Mouse (Mus musculus) heart, postnatal 36 days (tissue): ENCODE measurements around the gene Gm10134. TPM values are rescaled to one million over a fixed set of nuclear protein-coding genes. Genes with fewer than 3 reads are reported as not detected.

Source experiments
- DNase-seq, 2 experiments: peaks; one replicate each; pipeline ENCODE4 v3.0.0; 2021 to 2022
- intact Hi-C: fragments of 180-260 bp; cut with DNase I; formaldehyde crosslinking; loops from one replicate; pipeline ENCODE4 v1.15.1; 2025
- total RNA-seq, 2 experiments: library from RNA; stranded (reverse); gene quantifications; 2 replicates each; pipeline ENCODE4 v1.2.3; 2021

Gm10134 gene
- total RNA-seq, 2 experiments from 2014 or later = 0.84 to 1.3 TPM

DNA sequence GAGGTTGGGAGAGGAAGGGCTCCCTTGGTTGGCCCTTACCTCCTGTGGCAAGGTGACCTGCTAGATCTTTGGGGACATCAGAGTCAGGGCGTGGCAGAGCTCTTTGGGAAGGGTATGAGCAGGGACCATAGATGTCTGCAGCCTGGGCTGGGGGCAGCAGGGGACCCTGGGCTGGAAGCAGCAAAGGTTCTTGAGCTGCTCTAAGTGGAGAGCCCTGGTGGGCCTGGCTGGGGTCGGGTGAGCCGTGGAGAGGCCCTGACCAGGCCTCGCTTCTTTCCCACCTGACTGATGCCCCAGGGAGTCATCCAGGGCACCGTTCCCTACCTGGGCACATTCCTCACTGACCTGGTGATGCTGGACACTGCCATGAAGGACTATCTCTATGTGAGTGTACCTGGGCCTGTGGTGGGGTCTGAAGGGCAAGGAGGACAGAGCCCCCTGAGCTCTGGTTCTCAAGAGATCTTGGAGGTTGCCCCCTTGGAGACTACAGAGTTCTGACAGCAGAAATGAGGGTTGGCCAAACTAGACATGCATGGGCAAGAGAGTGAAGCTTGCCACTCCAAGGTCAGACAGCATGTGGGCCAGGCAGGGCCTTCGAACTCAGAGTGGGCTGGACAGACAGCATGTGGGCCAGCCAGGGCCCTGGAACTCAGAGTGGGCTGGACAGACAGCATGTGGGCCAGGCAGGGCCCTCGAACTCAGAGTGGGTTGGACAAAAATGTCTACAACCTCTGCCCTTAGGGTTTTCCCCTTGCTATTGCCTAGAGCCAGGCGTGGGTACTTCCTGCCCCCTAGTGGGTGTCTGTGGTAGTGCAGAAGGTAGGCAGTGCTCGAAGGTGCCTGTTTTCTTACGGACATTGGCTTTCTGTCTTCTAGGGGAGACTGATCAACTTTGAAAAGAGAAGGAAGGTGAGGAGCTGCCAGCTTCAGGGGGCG lies 41.6 kb downstream of the Gm10134 start:
- intact Hi-C loops = loop anchor here (1.0 kb wide), 1 partner anchor 33 kb away; no protein-coding TSS in a partner anchor
- DNase-seq = peak; percentile 87 to 92

DNA sequence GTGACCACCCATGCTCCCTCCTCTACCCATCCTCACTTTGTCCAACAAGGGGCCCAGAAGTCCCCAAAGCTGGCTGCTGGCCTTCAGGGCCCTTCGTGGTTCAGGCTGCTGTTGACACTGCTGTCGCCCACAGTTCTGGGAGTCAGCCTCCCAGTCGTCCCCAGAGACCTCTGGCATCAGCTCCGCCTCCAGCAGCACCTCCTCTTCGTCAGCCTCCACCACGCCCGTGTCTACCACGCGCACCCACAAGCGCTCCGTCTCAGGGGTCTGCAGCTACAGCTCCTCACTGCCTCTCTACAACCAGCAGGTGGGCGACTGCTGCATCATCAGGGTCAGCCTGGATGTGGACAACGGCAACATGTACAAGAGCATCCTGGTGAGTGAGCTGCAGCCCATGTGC lies 43.3 kb downstream of the Gm10134 start:
- intact Hi-C loops = no loop called here
- DNase-seq = no peak

DNA sequence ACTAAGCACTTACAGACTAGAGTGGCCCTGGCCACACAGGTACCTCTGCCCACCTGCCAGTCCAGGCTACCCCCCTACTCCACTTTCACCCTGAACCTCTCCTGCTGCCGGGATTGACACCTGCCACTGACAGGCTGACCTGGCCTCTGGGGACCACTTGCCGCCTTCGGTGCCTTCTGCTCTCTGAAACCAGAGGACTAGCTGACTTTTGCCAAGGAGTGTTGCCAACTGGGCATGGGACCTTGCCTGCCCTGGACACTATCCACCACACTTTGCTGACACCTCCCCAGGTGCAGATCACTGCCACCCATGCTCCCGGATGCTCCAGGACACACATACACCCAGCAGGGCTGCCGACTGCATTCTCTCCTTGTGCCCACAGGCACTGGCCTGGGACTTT lies 46.4 kb downstream of the Gm10134 start:
- intact Hi-C loops = no loop called here
- DNase-seq = no peak

Other genes starting within 250 kb of the Gm10134 start
- gene Ppp1r26, start 59.3 kb upstream of the Gm10134 start, total RNA-seq = 1 to 10 TPM; 3.2 to 4.7 TPM
- gene 1700007K13Rik, start 39.8 kb upstream of the Gm10134 start, total RNA-seq = not detected
- 10 to 100 TPM; 38.2 to 41.8 TPM for gene Mrps2, start 38.0 kb upstream of the Gm10134 start, total RNA-seq
- 1 to 10 TPM; 2.6 to 3.7 TPM for gene Gbgt1, start 9.2 kb upstream of the Gm10134 start, total RNA-seq
- gene Ralgds, start 7.0 kb downstream of the Gm10134 start, total RNA-seq = 10 to 100 TPM; 13.3 to 13.6 TPM
- gene Cel, start 57.3 kb downstream of the Gm10134 start, total RNA-seq = not detected
- 10 to 100 TPM in 1 of 2 experiments, 1 to 10 TPM in 1; 9.6 to 11.5 TPM for gene Gtf3c5, start 77.7 kb downstream of the Gm10134 start, total RNA-seq
- gene Gfi1b, start 115.9 kb downstream of the Gm10134 start, total RNA-seq = not detected
- gene Tsc1, start 135.1 kb downstream of the Gm10134 start, total RNA-seq = 10 to 100 TPM; 26.2 to 26.3 TPM
- not detected for gene Spaca9, start 193.6 kb downstream of the Gm10134 start, total RNA-seq
- not detected for gene Ak8, start 194.1 kb downstream of the Gm10134 start, total RNA-seq